Mouse (Mus musculus) embryo, embryonic 10.5 days (tissue): ENCODE measurements around the gene Nod1.
A peak's percentile ranks its signal among the peaks of the same experiment; 100 is the strongest.

Experiments
- DNase-seq: peaks from one replicate; pipeline ENCODE4 v3.0.0-alpha.2; 2015; ENCODE audit warnings: low spot score

Gene Nod1

GRCm38 (mm10) chr6:54880086-54880485 lies 92.3 kb downstream of the Nod1 start:
- DNase-seq = no peak

GRCm38 (mm10) chr6:54878546-54878945 lies 93.9 kb downstream of the Nod1 start:
- DNase-seq = no peak

GRCm38 (mm10) chr6:54877651-54878050 lies 94.8 kb downstream of the Nod1 start:
- no peak for DNase-seq

GRCm38 (mm10) chr6:54876782-54877181 lies 95.6 kb downstream of the Nod1 start:
- peak; percentile 9 for DNase-seq
